Mouse (Mus musculus): ENCODE data around the gene Sumo1.
A peak's percentile ranks its signal among the peaks of the same experiment; 100 is the strongest.
"Not testable (repeated sequence)": the region's sequence is repeated elsewhere in the genome, so short reads cannot be mapped to it uniquely, and the experiment has no call there.

The Sumo1 gene

GRCm38 (mm10) chr1:59636349-59636748 lies 34.3 kb downstream of the Sumo1 start:
- DNase-seq (ENCODE audit: low spot score) = no peak

GRCm38 (mm10) chr1:59633056-59633455 lies 37.6 kb downstream of the Sumo1 start:
- no peak for DNase-seq (ENCODE audit: low spot score)

DNA sequence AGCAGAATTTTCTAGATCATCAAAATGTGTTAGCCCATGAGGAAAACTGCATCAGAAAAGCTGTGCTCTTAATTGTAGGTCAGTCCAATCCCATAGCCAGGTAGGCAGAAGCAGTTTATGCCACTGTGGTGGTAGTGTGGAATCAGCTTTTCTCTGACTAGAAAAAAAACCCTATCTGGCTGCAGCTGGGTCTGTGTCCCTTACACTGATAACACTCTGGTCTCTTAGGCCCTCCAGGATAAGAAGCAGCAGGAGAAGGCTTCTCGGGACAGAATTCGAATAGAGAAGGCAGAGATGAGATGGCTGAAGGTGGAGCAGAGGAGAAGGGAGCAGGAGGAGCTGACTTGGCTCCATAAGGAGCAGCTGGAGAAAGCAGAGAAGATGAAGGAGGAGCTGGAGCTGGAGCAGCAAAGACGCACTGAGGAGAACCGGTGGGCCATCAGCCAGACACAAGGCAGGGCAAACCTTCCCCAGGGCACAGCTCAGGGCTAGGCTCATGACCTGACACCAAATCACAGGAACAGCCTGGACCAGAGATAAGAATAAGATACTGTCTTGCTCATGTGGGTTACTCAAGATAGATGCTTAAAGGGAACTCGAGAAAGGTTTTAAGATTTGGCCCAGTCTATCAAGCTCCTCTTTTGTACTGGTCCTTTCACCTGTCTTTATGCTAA lies 38.5 kb downstream of the Sumo1 start:
- no peak for DNase-seq (ENCODE audit: low spot score)

GRCm38 (mm10) chr1:59630356-59630755 lies 40.3 kb downstream of the Sumo1 start:
- DNase-seq (ENCODE audit: low spot score) = not testable (repeated sequence)

- no peak for DNase-seq (ENCODE audit: low spot score)
Observed at GRCm38 (mm10) chr1:59629194-59629593, 41.4 kb downstream of the Sumo1 start.

DNA sequence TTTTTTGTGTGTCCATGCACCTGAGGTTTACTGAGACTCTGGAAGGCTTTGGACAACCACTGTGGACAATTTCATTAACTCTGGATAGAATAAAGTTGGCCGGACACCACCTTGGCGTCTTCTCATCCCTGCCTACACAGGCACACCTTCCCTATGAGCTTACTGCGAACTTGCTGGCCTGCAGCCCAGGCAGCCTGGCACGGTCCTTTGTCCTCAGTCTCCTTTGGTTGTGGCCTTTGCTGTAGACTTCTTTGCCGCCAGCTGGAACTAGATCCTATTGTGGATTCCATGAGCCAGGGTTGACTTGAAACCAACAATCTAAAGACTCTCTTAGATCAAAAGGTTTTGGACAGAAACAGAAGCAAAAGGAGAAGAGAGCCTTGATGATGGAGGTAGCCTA lies 45.2 kb downstream of the Sumo1 start:
- DNase-seq (ENCODE audit: low spot score) = no peak

DNA sequence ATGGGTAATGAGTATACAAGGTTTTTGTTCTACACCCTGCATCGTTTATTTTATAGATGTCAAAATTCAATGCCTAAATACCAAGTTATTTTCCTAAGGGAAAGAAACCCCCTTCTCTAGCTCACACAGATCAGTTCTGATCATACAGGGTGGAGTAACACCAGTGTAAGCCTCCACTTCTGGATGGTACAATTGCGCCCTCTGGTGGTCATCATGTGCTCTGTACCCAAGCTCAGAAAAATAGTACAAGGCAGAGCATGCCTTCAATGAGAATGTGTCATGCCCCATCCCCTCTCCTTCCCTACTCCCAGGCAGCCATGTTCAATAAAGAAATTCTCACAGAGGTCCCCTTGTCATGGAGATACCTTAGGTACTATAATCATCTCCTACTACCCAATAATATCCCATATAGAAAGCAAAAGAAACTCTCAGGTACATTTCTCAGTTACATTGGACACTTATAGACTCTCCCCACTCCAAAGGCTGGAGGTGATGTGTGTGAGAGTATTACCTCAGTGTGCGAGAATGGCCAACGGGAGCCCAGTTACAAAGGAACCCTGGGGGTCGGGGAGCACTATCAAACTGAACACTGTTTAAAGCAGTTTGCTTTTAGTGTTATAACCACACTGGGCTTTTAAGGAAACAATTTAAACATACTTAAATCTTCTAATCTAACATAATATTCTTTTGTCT lies 47.2 kb downstream of the Sumo1 start:
- peak; percentile 52 for DNase-seq (ENCODE audit: low spot score)

- DNase-seq (ENCODE audit: low spot score) = no peak
Observed at GRCm38 (mm10) chr1:59619201-59619600, 51.4 kb downstream of the Sumo1 start.

DNA sequence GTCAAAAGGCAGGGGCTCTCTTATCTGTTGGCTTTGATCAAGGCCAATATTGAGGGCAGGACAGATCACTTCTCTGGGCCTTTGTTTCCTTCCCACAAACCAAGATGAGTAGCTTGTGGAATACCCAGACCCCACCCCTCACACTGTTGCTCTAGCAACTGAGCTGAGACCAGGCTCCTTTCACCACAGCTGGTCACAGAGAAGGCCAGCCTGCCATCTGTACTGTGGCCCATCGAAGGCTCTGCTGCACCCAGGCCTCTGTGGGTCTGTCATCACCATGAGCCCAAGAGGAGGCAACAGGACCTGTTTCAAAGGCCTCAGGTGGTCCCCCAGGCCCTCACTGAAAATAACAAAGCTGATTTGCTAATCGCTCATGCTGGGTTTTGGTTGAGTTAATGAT lies 55.6 kb downstream of the Sumo1 start:
- DNase-seq (ENCODE audit: low spot score) = no peak

DNA sequence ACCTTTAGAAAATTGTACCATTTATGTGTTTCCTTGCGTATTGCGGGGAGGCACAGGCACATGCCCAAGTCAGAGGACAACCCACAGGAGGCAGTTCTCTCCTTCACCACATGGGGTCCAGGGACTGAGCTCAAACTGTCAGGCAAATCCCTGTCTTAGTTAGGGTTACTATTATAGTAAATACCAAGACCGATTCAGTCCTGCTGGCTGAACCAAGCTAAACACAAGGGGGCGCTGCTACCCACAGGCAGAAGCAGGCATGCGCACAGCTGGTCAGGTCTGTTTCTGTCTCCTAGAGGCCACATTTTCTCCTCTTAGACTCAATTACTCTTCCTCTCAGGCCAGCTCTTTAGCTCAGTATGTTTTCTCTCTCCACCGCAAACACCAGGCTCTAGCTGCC lies 56.8 kb downstream of the Sumo1 start:
- DNase-seq (ENCODE audit: low spot score) = no peak

- DNase-seq (ENCODE audit: low spot score) = no peak
Observed at GRCm38 (mm10) chr1:59610929-59611328, 59.7 kb downstream of the Sumo1 start.

- no peak for DNase-seq (ENCODE audit: low spot score)
Observed at GRCm38 (mm10) chr1:59609896-59610295, 60.7 kb downstream of the Sumo1 start.

GRCm38 (mm10) chr1:59609458-59609857 lies 61.2 kb downstream of the Sumo1 start:
- DNase-seq (ENCODE audit: low spot score) = no peak

- no peak for DNase-seq (ENCODE audit: low spot score)
Observed at GRCm38 (mm10) chr1:59608920-59609319, 61.7 kb downstream of the Sumo1 start.

- DNase-seq (ENCODE audit: low spot score) = no peak
Observed at GRCm38 (mm10) chr1:59608125-59608762, 62.4 kb downstream of the Sumo1 start.

DNA sequence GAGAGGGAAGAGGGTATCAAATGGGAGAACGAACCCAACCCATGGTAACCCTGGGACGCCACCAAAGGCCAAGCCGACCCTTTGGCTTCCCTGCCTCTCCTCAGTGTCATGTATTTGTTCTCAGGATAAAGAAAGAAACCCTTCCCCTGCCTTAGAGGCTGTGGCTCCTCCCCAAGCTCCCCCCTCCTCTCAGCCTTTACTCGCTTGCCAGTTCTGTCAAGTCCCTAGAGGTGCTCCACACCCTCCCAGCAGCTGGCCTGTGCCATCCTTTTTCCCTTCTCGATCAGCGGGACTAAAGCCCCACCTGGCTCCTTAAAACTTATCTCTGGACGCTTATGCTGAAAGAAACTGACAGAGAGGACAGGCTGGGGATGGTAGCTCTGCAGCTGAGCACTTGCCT lies 63.6 kb downstream of the Sumo1 start:
- DNase-seq (ENCODE audit: low spot score) = no peak

DNA sequence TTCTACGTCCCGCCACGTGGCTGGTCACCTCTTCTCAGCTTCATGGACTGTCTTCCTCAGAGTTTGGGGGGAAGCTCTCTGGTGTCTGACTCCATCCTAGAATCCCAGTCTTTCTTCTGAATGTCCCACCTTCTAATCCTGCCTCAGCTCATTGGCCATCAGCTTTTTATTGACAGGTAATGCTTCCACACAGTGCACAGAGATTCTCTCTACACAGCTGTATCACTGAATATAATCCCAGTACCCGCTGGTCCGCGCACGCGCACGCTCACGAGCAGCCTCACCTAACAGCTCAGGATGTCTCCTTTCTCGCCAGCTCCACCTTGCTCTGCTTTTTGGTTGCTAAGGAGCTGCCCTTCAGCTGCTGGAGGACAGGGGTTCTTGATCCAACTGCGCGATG lies 64.2 kb downstream of the Sumo1 start:
- no peak for DNase-seq (ENCODE audit: low spot score)

- no peak for DNase-seq (ENCODE audit: low spot score)
Observed at GRCm38 (mm10) chr1:59603893-59604292, 66.7 kb downstream of the Sumo1 start.

DNA sequence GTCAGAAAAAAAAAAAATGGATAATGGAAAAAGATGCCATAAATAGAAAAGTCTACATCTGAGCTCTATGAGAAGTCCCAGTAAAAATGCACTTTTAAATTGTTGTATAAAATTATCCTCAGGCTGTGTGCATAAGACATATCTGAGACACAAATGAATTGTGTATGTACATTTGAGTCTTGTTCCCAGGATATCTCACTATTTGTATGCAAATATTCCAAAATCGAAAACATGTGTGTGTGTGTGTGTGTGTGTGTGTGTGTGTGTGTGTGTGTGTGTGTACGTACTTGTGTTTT lies 67.3 kb downstream of the Sumo1 start:
- no peak for DNase-seq (ENCODE audit: low spot score)

DNA sequence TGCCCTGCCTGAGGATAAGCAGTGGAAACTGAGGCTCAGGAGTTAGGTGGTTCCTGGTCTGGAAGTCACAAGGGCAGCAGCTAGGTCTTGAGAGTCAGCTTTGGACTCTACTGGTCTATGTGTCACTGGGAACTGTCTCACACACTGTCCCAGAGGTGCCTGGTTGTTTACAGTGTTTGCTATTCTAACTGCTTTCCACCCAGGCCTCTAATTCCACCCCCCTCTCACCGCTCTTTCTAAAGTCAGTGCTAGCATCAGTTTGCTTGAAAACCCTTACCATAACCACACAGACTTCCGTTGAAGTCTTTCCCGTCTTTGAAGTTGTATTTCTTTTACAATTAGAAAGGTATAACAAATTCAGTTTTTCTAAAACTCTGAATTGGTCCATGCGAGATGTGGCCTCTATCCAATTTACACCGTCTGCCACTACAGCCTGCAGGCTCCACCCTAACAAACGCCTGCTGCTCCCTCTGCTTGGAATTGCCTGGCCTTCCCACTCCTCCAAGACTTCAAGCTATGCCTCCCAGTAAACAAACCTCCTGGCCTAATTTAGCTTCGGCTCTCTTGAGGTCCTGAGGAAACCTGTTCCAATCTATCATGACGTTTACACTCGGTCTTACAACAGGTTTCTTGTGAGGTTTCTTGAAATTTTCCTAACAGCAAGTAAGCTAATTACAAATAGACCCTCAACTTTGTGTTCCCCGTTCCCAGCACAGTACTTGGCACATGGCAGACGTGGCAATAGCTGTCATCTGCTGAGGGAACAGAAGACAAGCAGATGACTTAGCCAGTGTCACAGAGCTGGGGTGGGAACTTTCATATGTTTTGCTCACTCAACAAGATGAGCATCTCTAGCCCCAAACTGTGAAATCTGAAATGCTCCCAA lies 67.9 kb downstream of the Sumo1 start:
- peak; percentile 27 for DNase-seq (ENCODE audit: low spot score)

GRCm38 (mm10) chr1:59595609-59596008 lies 75.0 kb downstream of the Sumo1 start:
- no peak for DNase-seq (ENCODE audit: low spot score)

GRCm38 (mm10) chr1:59594586-59595266 lies 75.9 kb downstream of the Sumo1 start:
- DNase-seq (ENCODE audit: low spot score) = no peak

Data from layer of hippocampus, adult 9-10 months (tissue).